Mouse (Mus musculus): ENCODE results near the gene Shank1.

The Shank1 gene

GRCm38 (mm10) chr7:44373889-44374652, 64.0 kb downstream of the Shank1 start:
- DNase-seq (ENCODE audit: low spot score in 2 of 2) = peak in 1 of 2 experiments; percentile 77

- no peak for DNase-seq (ENCODE audit: low spot score in 2 of 2)
These were observed 64.7 kb downstream of the Shank1 start for GRCm38 (mm10) chr7:44374756-44375155.

DNA sequence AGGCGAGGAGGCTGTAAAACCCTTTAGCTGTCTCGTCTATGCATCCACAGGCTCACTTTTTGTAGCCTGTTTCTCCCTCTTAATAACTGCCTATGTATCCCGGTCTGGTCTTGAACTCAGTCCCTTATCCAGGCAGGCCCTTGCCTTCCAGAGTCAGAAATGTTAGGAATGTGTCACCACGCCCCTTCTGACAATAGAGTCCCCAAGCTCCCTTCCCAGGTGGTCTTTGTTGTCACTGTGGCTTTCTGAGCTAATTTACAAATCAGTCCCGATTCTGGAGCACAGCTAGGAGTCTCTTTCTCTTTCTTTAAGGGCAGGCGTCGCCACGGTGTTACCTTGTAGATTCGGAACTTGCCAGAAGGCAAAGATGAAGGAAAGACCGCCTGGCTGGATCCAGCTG, 65.2 kb downstream of the Shank1 start:
- no peak for DNase-seq (ENCODE audit: low spot score in 2 of 2)

- DNase-seq (ENCODE audit: low spot score in 2 of 2) = no peak
These were observed 65.7 kb downstream of the Shank1 start for GRCm38 (mm10) chr7:44375793-44376192.

DNA sequence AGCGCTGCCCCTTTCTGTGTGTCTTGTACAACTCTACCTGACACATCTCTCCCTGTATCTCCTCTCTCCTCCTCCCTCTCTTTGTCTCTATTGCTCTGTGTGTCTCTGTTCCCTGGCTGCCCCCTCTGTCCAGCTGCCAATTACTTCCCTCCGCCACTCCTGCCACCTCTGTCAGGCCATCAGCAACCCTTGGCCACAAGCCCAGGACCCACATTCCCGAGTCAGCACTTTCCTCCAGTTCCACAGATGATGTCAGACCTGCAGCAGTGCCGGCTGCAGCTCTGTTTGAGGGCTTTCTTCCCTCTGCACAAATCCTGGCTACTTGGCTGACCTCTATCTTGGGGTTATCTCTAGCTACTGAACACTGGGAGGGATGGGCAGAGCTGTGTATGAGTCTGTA, 68.2 kb downstream of the Shank1 start:
- DNase-seq (ENCODE audit: low spot score in 2 of 2) = no peak

DNA sequence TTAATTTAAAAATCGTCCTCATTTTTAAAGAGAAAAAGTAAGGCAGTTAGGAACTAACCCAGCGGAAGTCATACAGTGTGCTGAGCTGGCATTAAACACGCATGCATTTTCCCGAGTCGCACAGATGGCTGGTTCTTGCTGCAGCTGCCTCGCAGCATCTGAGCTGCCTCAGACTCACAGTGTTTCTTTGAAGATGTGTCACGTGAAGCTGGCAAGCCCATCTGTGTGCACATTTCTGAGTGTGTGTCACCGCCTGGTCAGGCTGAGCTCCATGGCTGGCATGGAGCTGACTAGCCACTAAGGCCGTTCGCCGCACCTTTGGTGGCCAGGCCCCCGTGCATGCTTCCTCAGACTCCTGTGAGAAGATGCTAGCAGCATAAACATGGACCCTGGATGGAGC, 72.5 kb downstream of the Shank1 start:
- peak; percentile 59 to 64 for DNase-seq (ENCODE audit: low spot score in 2 of 2)

GRCm38 (mm10) chr7:44383980-44384715, 74.1 kb downstream of the Shank1 start, which contains the start of gene Syt3:
Syt3 (plus strand) TSS chr7:44384102.
- peak; percentile 67 to 70 for DNase-seq (ENCODE audit: low spot score in 2 of 2)

DNA sequence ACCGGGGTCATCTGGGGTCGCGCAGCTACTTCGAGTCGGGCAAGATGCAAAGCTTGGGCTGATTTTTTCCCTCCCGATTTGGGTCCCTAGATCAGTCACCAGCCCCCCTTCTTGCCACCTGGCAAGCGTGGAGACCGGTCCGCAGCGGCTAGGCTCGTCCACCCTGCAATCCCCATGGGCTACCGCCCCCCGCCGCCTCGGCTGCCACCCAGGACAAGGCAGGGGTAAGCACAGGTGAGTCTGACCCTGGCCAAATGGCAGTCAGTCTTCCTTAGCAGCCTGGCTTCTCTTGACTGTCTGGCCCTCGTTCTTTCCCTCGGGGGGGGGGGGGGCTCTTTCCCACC, 74.6 kb downstream of the Shank1 start:
- no peak for DNase-seq (ENCODE audit: low spot score in 2 of 2)

GRCm38 (mm10) chr7:44385720-44386119, 75.7 kb downstream of the Shank1 start, which contains the start of gene 1700008O03Rik:
1700008O03Rik (minus strand) TSS chr7:44385820.
- no peak for DNase-seq (ENCODE audit: low spot score in 2 of 2)

GRCm38 (mm10) chr7:44391831-44392230, 81.8 kb downstream of the Shank1 start:
- DNase-seq (ENCODE audit: low spot score in 2 of 2) = no peak

DNA sequence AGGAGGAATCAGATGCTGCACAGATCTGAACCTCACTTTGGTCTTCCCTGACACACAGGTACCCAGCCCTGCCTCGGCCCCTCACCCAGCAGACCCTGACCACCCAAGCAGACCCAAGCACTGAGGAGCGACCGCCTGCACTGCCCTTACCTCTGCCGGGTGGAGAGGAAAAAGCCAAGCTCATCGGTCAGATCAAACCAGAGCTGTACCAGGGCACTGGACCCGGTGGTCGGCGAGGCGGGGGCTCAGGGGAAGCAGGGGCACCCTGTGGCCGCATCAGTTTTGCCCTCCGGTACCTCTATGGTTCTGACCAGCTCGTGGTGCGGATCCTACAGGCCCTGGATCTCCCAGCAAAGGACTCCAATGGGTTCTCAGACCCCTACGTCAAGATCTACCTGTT, 82.3 kb downstream of the Shank1 start:
- DNase-seq (ENCODE audit: low spot score in 2 of 2) = no peak

DNA sequence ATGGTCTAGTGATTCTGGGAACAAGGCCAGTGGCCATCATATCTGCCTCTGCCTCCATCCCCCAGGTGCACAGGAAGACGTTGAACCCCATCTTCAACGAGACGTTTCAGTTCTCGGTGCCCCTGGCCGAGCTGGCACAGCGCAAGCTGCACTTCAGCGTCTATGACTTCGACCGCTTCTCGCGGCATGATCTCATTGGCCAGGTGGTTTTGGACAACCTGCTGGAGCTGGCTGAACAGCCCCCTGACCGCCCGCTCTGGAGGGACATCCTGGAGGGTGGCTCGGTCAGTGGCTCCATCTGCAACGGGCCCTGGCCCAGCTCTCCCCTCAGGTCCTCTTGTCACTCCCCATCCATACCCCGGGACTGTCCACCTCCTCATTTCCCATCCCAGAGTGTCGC, 83.2 kb downstream of the Shank1 start:
- no peak for DNase-seq (ENCODE audit: low spot score in 2 of 2)

GRCm38 (mm10) chr7:44398570-44398969, 88.5 kb downstream of the Shank1 start:
- DNase-seq (ENCODE audit: low spot score in 2 of 2) = no peak

- no peak for DNase-seq (ENCODE audit: low spot score in 2 of 2)
These were observed 91.6 kb downstream of the Shank1 start for GRCm38 (mm10) chr7:44401673-44402072.

GRCm38 (mm10) chr7:44405346-44406014, 95.4 kb downstream of the Shank1 start:
- peak; percentile 72 to 90 for DNase-seq (ENCODE audit: low spot score in 2 of 2)

GRCm38 (mm10) chr7:44406015-44406355, 95.9 kb downstream of the Shank1 start:
- no peak for DNase-seq (ENCODE audit: low spot score in 2 of 2)
